Mouse (Mus musculus) forebrain, embryonic 10.5 days (tissue): ENCODE results near the gene Neb. TPM values are rescaled to one million over a fixed set of nuclear protein-coding genes. Genes with fewer than 3 reads are reported as not detected.

Experiments
- DNase-seq: peaks from one replicate; pipeline ENCODE4 v3.0.0-alpha.2; 2017; ENCODE audit warnings: low spot score; ENCODE audit errors: extremely low spot score
- H3K27ac ChIP-seq: fragments of 300-500 bp; sonication (generic); 2 replicates; pipeline ENCODE4 v1.5.1; 2016; ENCODE audit warnings: mild to moderate bottlenecking
- H3K27me3 ChIP-seq: fragments of 300-500 bp; sonication (generic); 2 replicates; pipeline ENCODE4 v1.6.1; 2016; ENCODE audit warnings: mild to moderate bottlenecking; ENCODE audit not compliant: poor library complexity, severe bottlenecking
- H3K36me3 ChIP-seq: fragments of 300-500 bp; sonication (generic); replicated peaks from 2 replicates; pipeline ENCODE4 v1.6.1; 2016; ENCODE audit warnings: mild to moderate bottlenecking, moderate library complexity
- H3K4me1 ChIP-seq: fragments of 300-500 bp; sonication (generic); 2 replicates; pipeline ENCODE4 v1.6.1; 2016
- H3K4me3 ChIP-seq: fragments of 300-500 bp; sonication (generic); 2 replicates; pipeline ENCODE4 v1.5.1; 2016; ENCODE audit warnings: mild to moderate bottlenecking, moderate library complexity
- H3K9me3 ChIP-seq: fragments of 300-500 bp; sonication (generic); 2 replicates; pipeline ENCODE4 v1.6.1; 2016; ENCODE audit warnings: mild to moderate bottlenecking, moderate library complexity
- WGBS: fragments of 180-500 bp; shearing (Covaris S2); methylation state at CpG from one replicate; pipeline ENCODE4 v1.1.7; 2016; 5-methylcytosine and 5-hydroxymethylcytosine counted together
- polyA plus RNA-seq: library from polyadenylated mRNA; unstranded; fragments of >200 nt; fragmentation: Nextera tagmentation; extraction: Ambion mirVana; gene quantifications from 2 replicates; pipeline ENCODE4 v1.2.1, GENCODE M21; 2016

Neb gene
- polyA plus RNA-seq, 1 experiment from 2014 or later, result 0.31 TPM

DNA sequence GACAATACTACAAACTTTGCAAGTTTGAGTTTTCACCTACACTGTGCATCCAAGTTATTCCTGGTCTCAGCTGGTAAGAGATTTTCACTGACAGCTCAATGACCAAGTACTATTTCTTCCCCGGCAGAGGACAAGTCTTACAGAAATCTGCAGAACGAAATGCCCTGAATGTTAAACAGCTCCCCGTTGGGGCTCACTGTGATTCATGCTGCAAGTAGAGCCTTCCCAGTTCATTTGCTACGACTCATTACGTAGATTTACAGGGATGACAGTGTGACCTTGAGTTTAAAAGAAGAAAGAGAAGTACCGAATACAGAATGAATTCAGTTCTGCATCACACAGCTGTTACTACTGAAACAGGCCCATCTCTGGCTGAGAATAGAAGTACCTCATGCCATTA is 91.9 kb downstream of the Neb start:
- WGBS, result 91% methylated on average over 6 of the region's 6 CpGs
- Histone ChIP-seq H3K9me3 (no peaks in the 10 kb centered on the region), H3K4me3 (no peak overlapping the region), H3K4me1 (no peaks in the 10 kb centered on the region), H3K27me3 (no peaks in the 10 kb centered on the region), H3K27ac (no peak overlapping the region), H3K36me3 (no peaks in the 10 kb centered on the region)
- no peak for DNase-seq

DNA sequence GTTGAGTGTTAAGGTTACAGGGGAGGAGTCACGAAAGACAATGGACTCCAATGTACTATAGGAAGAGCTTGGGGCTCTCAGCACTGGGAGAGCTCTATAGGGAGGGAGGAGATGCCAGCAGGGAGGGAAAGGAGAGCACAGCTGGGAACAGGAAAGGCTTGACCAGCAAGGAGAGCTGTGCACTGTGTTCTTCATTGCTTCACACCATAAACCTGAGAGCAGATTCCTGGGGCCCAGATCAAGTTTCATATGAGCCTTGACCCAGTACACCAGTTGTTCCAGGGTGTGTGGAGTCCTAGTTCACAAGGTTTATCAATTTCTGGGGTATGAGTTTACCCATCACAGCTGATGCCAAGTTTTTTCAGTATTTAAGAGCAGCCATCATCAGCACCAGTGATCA is 106.1 kb downstream of the Neb start:
- Histone ChIP-seq H3K9me3 (no peaks in the 10 kb centered on the region), H3K27ac (no peak overlapping the region), H3K27me3 (no peaks in the 10 kb centered on the region), H3K36me3 (no peaks in the 10 kb centered on the region), H3K4me1 (peaks cover 7% of the 10 kb centered on the region; the same call in 1 of the 2 replicates), H3K4me3 (no peak overlapping the region)
- DNase-seq, result no peak
- WGBS, result 34% methylated on average over 1 of the region's 1 CpGs

DNA sequence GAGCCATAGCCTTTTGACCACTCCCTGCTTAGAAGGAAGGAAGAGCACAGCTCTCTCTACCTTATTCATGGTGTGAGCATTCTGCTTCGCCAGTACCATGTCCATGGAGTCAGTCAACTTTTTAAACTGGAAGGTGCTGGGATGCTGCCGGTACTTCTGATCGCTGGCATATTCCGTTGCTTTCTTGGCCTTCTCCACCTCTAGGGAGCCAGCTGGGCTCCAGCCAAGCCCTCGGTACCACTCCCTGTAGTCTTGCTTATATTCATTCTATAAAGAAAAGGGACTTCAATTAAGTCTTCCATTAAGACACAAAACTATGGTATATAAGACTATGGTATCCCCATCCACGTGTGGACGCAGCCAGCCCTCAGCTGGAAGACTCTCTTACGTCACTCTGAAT is 107.4 kb downstream of the Neb start:
- no peak for DNase-seq
- peaks cover 7% of the 10 kb centered on the region; the same call in 1 of the 2 replicates for H3K4me1 ChIP-seq
- no peak overlapping the region for H3K4me3 ChIP-seq
- no peaks in the 10 kb centered on the region for H3K9me3 ChIP-seq
- 93% methylated on average over 8 of the region's 8 CpGs for WGBS
- H3K36me3 ChIP-seq, result no peaks in the 10 kb centered on the region
- no peaks in the 10 kb centered on the region for H3K27me3 ChIP-seq
- no peak overlapping the region for H3K27ac ChIP-seq

DNA sequence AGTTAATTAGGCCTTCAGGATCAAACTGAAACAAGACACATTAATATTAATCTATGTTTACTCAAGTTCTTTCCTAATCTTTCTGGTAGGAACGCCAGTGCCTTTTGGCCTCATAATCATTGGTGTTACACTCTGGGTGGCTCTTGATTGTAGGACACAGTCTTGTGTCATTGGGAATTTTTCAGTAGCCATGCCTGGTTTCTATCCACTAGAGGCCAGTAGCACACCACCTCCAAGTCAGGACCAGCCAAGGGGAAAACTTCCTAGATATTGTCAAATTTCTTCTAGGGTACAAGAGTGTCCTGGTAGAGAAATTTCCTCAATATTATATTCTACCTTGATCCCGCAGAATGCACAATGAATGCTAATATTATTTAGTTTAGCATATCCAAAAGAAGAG is 116.1 kb downstream of the Neb start:
- Histone ChIP-seq H3K4me1 (no peaks in the 10 kb centered on the region), H3K4me3 (no peak overlapping the region), H3K9me3 (no peaks in the 10 kb centered on the region), H3K27ac (no peak overlapping the region), H3K27me3 (no peaks in the 10 kb centered on the region), H3K36me3 (no peaks in the 10 kb centered on the region)
- DNase-seq, result no peak
- WGBS, result 56% methylated on average over 2 of the region's 2 CpGs

DNA sequence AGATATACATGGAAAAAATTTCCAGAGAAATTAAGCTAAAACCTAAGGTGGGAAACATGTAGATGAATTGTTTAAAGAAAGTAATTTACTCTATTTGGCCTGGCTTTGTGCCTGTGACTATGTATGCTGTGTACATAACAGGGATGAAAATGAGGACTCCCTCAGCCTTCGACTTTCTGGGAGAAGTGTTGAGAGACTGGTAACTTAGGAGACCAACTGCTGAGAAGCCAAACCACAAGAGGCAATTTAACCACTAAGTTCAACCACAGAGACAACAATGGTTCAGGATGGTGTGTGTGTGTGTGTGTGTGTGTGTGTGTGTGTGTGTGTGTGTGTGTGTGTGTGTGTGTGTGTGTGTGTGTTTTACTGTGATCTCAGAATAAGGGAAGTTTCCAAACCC is 126.2 kb downstream of the Neb start:
- WGBS, result 66% methylated on average over 1 of the region's 1 CpGs
- H3K36me3 ChIP-seq, result no peaks in the 10 kb centered on the region
- no peaks in the 10 kb centered on the region for H3K4me1 ChIP-seq
- H3K4me3 ChIP-seq, result no peak overlapping the region
- DNase-seq, result no peak
- no peaks in the 10 kb centered on the region for H3K9me3 ChIP-seq
- no peaks in the 10 kb centered on the region for H3K27me3 ChIP-seq
- no peak overlapping the region for H3K27ac ChIP-seq

DNA sequence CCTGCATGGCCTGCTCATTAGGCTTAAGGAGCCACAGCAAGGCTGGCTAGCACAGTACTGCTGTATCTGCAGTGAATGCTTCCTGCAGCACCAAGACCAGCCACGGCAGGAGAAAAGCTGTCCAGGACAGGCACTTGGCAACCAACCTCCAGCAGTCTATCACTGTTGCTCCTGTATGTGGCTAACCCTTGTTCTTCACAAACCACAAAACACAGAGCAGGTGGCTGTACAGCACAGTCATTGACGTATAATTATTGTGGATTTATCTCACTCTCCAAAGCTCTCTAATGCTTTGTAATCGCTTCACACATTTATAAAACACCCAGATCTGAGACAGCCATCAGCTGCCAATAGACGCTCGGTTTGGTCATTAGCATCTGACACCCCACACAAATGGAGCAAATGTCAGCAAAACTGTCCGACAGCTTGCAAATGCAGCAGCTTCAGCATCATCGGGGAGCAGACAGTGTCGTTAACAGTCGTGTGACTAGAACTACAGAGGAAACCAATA is 129.9 kb downstream of the Neb start:
- no peak for DNase-seq
- Histone ChIP-seq H3K36me3 (no peaks in the 10 kb centered on the region), H3K9me3 (no peaks in the 10 kb centered on the region), H3K4me3 (no peak overlapping the region), H3K27ac (0 out of 2 replicates have a peak overlapping the region, but pooled peaks have one; percentile 46), H3K4me1 (no peaks in the 10 kb centered on the region), H3K27me3 (no peaks in the 10 kb centered on the region)
- WGBS, result 85% methylated on average over 9 of the region's 9 CpGs

DNA sequence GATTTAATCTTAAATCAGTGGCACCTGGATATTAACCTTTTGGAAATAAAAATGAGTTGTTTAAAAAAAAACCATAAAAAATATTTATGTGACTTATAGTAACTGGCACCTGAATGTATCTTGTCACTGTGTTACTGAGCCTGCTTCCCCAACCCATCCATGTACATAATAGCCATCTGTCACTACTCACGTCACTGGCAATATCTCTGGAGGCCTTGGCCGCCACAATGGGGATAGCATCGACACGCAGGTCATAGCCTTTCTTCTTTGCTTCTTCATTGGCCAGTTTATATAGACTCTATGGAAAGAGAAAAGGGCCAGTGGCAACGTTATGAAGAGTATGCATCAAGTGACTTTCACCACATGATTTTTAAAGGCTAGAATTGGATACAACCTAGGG is 133.2 kb downstream of the Neb start:
- Histone ChIP-seq H3K9me3 (no peaks in the 10 kb centered on the region), H3K27me3 (no peaks in the 10 kb centered on the region), H3K4me1 (no peaks in the 10 kb centered on the region), H3K36me3 (no peaks in the 10 kb centered on the region), H3K27ac (no peak overlapping the region), H3K4me3 (no peak overlapping the region)
- 90% methylated on average over 5 of the region's 5 CpGs for WGBS
- DNase-seq, result no peak

DNA sequence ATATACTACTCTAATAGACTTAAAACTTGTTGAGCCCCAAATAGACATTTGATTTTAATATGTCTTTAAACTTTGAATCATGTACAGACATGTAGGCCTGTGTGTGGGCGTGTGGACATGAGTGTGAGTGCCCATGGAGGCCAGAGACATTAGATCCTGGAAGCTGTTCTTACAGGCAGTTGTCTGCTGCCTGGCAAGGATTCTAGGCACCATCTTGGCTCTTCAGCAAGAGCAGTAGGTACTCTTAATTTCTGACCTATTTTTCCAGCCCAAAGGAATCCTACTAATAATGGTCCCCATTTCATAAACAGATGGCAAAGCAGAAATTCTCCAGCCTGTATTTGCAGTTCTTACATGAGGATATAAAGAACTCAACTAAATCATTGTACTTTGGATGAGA is 135.6 kb downstream of the Neb start:
- no peaks in the 10 kb centered on the region for H3K4me1 ChIP-seq
- no peaks in the 10 kb centered on the region for H3K27me3 ChIP-seq
- WGBS, result 89% methylated on average over 1 of the region's 1 CpGs
- no peak overlapping the region for H3K27ac ChIP-seq
- H3K4me3 ChIP-seq, result no peak overlapping the region
- no peaks in the 10 kb centered on the region for H3K36me3 ChIP-seq
- no peak for DNase-seq
- no peaks in the 10 kb centered on the region for H3K9me3 ChIP-seq

DNA sequence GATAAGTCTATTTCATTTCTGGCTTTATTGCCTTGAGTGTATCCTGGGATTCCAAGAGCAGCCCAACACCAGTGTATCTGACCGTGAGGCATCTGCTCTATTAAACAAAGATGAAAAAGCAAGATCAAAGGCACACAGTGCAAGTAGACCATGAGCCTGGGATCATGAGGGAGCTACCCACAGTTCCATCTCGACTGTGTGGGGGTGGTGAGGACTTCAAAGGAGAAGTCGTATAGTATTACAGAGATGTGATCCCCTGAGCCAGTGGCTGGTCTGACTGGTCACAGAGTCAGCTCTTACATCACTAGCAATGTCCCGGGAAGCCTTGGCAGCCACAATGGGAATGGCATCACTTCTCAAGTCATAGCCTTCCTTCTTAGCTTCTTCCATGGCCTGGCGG is 140.4 kb downstream of the Neb start:
- H3K4me3 ChIP-seq, result no peak overlapping the region
- H3K4me1 ChIP-seq, result no peaks in the 10 kb centered on the region
- no peak for DNase-seq
- no peaks in the 10 kb centered on the region for H3K9me3 ChIP-seq
- no peak overlapping the region for H3K27ac ChIP-seq
- no peaks in the 10 kb centered on the region for H3K36me3 ChIP-seq
- WGBS, result 76% methylated on average over 5 of the region's 5 CpGs
- H3K27me3 ChIP-seq, result no peaks in the 10 kb centered on the region

DNA sequence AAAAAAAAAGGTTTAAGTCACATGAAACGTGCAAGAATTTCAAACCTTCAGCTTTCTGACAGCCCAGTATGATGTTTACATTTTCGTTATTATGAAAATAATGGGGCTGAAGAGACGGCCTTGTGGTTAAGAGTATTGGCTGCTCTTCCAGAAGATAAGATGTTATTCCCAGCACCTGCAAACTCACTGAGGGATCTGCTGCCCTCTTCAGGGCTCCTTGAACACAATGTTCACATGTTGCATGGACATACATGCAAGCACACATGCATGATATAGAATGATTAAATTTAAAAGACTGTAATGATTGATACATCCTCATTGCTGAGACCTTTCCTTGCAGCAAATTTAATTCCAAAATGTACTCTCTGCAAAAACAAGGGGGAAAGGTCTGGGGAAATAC is 150.7 kb downstream of the Neb start:
- H3K4me3 ChIP-seq, result no peak overlapping the region
- no peak for DNase-seq
- no peaks in the 10 kb centered on the region for H3K4me1 ChIP-seq
- WGBS, result 79% methylated on average over 3 of the region's 3 CpGs
- H3K36me3 ChIP-seq, result no peaks in the 10 kb centered on the region
- H3K27ac ChIP-seq, result no peak overlapping the region
- H3K27me3 ChIP-seq, result no peaks in the 10 kb centered on the region
- H3K9me3 ChIP-seq, result no peaks in the 10 kb centered on the region

DNA sequence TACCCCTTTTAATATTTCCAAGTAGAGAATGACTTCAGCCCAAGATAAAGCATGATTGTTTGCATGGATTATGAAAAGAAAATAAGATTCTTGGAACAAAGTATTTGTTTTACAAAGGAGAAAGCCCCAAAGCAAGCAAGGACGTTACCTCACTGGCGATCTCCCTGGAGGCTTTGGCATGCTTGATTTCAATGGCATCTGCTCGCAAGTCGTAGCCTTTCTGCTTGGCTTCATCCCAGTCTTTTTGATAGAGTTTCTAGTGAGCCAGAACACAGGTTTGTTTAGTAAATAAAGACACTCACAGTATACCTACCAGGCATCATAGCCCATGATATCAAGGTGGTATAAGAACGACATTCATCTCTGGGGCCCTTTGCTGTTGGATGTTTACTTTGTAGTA is 153.9 kb downstream of the Neb start:
- Histone ChIP-seq H3K27me3 (no peaks in the 10 kb centered on the region), H3K36me3 (no peaks in the 10 kb centered on the region), H3K4me1 (no peaks in the 10 kb centered on the region), H3K4me3 (no peak overlapping the region), H3K9me3 (no peaks in the 10 kb centered on the region), H3K27ac (no peak overlapping the region)
- 77% methylated on average over 5 of the region's 5 CpGs for WGBS
- no peak for DNase-seq

DNA sequence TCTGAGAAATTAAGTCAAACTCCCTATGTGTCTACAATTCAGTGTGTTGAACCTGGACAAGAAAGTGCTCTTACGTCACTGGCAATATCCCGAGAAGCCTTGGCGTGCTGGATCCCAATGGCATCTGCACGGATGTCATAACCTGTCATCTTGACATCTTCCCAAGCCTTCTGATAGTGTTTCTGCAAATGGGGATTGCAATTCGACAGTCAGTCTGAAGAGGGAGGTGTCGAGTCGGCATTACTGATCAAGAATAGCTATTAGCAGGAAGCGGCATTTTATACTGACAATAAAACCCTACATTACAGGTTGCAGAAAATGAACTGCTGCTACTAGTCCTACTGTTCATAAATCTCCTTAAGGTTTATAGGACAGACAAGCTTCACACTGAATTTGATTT is 158.2 kb downstream of the Neb start:
- no peak for DNase-seq
- 60% methylated on average over 8 of the region's 8 CpGs for WGBS
- Histone ChIP-seq H3K27ac (no peak overlapping the region), H3K4me3 (no peak overlapping the region), H3K36me3 (no peaks in the 10 kb centered on the region), H3K9me3 (no peaks in the 10 kb centered on the region), H3K27me3 (no peaks in the 10 kb centered on the region), H3K4me1 (no peaks in the 10 kb centered on the region)

DNA sequence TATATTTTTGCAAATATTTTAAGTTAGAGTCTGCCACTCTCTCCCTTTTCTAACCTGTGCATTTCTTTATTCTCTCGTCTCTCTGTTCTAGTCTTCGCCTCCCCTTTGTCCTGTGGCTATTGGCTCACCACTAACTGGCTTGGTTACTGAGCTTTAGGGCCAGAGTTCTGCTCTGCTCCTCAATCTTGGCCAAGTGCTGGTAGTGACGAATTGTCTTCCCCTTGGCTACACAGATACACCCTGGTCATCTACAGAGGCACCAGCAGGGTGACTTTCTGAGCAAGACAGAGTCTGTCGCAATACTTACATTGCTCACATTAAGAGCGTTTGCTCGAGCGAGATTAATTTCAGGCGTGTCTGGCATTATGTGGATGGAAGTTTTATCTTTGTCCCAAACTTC is 162.3 kb downstream of the Neb start:
- DNase-seq, result no peak
- Histone ChIP-seq H3K27ac (no peak overlapping the region), H3K27me3 (no peaks in the 10 kb centered on the region), H3K36me3 (no peaks in the 10 kb centered on the region), H3K9me3 (no peaks in the 10 kb centered on the region), H3K4me1 (0 out of 2 replicates have a peak, but pooled peaks cover 3% of the 10 kb centered on the region), H3K4me3 (no peak overlapping the region)
- 93% methylated on average over 8 of the region's 8 CpGs for WGBS

DNA sequence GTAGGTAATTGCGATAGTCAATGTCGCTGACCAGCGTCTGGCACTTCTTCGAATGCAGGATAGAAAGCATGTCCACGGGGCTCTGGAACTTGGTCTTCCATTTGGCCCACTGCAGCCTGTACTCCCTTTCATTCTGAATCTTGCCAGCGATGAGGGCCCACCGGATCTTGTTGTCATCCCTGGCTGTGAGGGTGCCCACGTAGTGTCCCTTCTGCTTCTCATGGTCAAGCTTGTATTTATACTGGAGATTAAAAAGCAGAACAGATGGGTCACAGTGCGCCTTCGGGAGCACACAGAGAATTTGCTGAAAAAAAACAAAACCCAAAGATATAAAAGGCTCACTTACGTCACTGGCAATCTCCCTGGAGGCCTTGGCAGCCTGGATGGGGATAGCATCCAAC is 165.7 kb downstream of the Neb start:
- 92% methylated on average over 11 of the region's 11 CpGs for WGBS
- 0 out of 2 replicates have a peak, but pooled peaks cover 3% of the 10 kb centered on the region for H3K4me1 ChIP-seq
- no peaks in the 10 kb centered on the region for H3K27me3 ChIP-seq
- no peaks in the 10 kb centered on the region for H3K9me3 ChIP-seq
- H3K36me3 ChIP-seq, result no peaks in the 10 kb centered on the region
- no peak overlapping the region for H3K4me3 ChIP-seq
- no peak for DNase-seq
- no peak overlapping the region for H3K27ac ChIP-seq
